Mouse (Mus musculus) layer of hippocampus, adult 8-10 months (tissue): Measurements from ENCODE around the gene Dhx58. TPM values are rescaled to one million over a fixed set of nuclear protein-coding genes. Genes with fewer than 3 reads are reported as not detected.
A peak's percentile ranks its signal among the peaks of the same experiment; 100 is the strongest.

Experiments used
- DNase-seq, 2 experiments: peaks; one replicate each; pipeline ENCODE4 v3.0.0; 2022; ENCODE audit warnings: low spot score in 2 of 2
- total RNA-seq, 4 experiments: library from RNA; stranded (reverse); gene quantifications; 2 replicates each; pipeline ENCODE4 v1.2.4; 2022

Dhx58 gene
- 1 to 10 TPM; 2.7 to 5.3 (median 3.4) TPM for total RNA-seq

DNA sequence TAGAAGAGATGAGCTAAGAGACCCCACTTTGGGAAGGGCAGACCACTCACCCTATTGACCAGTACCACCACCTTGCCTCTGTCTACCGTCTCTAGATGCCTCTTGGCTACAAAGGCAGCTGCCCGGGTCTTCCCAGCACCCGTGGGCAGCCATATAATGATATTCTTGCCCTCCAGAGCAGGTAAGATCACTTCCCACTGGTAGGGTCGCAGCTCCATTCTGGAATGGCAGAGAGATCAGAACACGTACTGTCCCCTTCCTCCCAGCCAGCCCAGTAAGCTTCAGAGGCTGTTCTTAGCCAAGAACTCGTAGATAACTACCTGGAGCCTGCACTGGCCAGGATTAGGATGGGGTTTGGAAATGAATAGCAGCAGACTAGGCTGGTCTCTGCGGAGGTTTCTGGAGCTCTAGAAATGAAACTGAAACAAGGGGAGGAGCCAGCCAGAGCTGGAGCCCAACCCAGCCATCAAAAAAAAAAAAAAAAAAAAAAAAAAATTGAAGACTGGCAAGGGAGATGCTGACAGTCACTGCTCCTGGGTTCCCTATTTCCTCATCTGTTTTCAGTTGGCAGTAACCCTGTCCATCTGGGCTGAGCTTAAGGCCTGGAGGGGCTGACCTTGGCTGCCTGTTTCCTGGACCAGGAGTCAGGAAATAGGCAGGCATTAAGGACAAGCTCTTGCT is at the start of gene Dhx58:
Gene Dhx58, minus strand, starts transcription at position 421 of the 681 bp plus-strand sequence.
- DNase-seq: no peak

DNA sequence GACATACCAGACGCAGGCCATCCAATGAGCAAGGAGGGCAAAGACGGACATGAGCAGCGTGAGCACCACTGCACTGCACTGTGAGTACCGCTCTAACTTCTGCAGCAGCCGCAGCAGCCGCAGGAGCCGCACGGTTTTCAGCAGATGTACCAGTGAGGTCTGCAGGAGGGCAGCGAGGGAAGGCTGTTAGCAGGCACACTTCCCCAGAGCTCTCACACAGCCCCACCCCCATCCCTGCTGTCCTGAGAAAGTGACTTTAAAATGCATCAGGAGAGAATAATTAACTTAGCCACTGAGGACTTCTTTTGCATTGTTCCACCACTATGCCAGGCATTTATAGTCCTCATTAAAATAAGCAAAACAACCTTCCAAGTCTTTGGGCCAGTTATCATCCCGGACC is 48.2 kb upstream of the Dhx58 start:
- DNase-seq: no peak

DNA sequence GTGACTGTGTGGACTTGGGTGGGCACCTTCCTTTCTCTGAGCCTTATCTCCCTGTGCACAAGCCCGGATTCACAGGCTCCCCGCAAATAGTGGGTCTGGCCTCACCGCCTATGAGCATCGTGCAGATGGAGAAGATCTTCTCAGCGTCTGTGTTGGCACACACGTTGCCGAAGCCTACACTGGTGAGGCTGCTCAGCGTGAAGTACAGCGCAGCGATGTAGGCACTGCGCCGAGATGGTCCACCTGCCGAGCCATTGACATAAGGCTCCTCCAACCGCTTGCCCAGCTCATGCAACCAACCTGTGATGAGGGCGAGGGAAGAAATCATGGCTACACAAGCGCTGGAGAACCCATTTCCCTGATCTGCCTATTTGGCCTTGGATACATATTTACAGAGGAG is 46.1 kb upstream of the Dhx58 start:
- DNase-seq: peak in 1 of 2 experiments; percentile 61

DNA sequence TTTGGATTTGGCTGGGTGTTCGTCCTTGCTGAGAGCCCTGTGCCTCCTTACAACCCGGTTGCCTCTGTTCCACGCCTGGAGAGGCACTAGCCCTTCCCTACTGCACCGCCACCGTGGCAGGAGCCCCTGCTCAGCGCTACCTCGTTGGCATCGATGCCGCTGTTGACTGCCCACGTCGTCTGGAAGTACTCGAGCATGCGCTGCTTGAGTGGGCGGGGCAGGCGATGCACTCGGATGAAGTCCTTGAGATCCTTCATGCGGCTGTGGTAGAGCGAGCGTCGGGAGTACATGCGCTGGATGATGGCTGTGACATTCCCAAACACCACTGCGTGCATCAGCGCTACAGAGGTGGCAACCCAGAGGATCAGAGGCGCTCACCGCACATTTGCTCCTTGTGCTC is 45.4 kb upstream of the Dhx58 start:
- DNase-seq: no peak

DNA sequence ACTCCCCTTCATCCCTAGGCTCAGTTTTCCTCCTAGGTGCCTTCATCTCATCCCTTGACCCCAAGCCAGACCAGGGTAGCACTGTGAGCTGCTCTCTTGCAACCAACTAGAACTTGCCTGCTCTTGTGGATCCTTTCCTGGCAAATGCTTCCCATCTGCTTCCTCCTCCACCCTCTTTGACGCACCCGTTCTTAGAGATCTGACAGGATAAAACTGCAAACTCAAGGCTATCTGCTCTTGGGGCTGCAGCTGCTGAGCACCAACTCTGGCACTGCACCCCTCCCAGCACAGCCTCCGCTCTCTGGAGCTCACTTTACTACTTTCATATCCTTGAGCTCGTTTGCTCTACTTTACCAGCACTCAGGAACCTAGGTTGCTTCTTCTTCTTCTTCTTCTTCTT is 44.5 kb upstream of the Dhx58 start:
- no peak for DNase-seq

DNA sequence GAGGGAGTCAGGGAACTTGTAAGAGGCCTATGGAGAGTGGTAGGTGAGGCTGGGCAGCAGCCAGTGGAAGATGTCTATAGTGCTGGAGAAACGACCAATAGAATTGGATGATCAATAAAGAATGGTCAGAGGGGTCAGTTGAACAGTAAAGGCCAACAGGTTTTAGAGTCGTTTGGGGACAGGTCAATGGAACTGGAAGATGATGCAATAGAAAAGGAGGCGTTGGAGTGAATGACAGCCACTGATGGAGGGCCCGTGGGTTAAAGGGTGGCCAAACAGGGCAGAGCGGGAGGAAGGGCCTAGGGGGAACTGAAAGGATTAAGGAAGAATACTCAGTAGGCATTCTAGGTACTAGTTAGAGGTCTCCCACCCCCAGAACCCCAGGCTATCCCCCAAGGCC is 43.0 kb upstream of the Dhx58 start:
- no peak for DNase-seq

DNA sequence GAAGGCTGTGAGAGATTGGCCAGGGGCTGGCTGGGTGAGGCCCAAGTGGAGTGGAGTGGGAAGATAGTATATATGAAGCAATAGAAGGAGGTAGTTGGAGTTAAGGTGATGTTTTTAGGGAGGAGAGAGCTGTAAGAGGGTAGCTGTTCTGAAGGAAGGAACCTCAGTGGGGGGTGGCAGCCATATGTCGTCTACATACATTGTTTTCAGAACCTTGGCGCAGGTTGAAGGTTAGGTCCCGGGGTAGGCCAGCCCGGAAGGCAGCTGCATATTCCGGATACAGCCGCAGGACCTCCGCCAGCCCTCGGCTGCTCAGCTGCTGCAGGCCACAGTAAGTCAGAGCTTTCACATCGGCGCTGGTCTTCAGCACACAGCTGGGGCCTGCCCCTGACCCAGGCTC is 42.5 kb upstream of the Dhx58 start:
- DNase-seq: no peak

DNA sequence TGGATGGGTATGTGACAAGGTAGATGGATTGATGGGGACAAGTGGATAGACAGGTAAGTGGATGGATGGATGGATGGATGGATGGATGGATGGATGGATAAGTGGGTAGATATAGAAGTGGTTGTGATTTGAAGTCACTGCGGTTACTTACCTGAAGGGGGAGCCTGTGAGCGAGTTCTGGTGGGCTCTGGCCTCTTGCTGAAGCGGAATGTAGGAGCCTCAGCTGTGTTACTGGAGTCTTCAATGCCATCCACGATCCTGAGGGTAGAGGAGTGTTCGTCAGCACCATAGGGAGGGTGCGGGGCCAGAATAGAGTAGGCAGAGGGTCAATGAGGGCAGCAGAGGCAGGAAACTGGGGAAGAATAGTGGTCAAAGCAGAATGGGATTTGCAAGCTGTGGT is 41.0 kb upstream of the Dhx58 start:
- DNase-seq: no peak

DNA sequence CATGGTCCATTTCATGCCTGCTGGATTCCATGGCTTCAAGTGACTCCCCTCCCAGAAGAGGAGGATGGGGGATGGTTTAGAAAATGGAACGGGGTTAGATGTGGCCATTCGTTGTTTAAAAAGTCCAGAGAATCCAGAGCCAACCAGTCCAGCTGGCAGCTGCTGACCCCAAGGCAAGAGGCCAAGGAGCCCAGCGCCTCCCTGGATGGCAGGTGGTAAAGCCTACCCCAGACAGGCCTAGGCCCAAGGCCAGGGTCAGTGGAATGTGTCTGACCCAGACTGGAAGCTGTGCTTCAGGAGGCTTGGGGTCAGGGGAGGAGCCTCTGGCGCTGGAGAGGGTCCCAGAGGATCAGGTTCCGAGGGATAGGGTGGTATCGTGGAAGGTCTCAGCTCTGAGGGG is 37.3 kb upstream of the Dhx58 start:
- DNase-seq: no peak

DNA sequence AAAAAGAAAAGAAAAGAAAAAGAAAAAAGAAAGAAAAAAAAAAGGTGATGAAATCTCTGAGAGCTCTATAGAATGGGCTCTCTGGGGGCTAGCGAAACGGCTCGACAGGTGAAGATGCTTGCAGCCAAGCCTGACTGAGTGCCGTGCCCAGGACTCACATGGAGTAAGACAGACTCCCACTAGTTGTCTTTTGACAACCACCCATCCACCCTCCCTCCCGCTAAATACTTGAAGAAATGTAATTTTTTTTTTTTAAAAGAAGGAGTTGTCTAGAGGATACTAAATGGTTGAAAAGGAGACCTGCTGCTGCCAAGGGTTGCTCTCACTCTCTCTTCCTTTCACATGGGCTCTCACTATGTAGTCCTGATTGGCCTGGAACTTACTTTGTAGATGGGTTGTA is 34.7 kb upstream of the Dhx58 start:
- no peak for DNase-seq

DNA sequence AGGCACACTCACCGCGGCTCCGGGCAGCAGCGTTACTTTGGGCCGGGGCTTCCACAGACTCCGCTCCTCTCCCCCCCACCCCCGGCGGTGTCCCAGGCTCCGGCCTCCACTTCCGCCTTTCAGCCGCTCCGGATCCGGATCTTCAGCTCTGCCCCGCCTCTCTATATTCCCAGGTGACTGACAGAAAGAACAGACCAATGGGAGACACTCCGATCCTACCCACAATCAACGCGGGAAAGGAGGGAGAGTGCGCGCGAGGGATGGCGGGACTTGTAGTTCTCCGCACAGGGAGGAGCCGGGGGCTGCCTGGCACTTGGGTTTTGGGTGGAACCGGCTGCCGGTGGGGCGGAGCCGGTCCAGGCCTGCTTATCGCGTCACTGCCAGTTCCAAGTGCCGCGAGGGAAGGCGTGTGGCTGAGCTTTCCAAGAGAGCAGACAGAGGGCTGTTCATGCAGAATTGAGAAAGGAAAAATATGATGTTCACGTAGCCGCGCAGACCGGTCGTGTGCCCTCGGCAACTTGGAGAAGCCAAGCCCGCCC is 34.1 kb upstream of the Dhx58 start, which contains the start of gene Rab5c:
Gene Rab5c, minus strand, starts transcription at position 150 of the 539 bp plus-strand sequence.
- peak; percentile 99 for DNase-seq

DNA sequence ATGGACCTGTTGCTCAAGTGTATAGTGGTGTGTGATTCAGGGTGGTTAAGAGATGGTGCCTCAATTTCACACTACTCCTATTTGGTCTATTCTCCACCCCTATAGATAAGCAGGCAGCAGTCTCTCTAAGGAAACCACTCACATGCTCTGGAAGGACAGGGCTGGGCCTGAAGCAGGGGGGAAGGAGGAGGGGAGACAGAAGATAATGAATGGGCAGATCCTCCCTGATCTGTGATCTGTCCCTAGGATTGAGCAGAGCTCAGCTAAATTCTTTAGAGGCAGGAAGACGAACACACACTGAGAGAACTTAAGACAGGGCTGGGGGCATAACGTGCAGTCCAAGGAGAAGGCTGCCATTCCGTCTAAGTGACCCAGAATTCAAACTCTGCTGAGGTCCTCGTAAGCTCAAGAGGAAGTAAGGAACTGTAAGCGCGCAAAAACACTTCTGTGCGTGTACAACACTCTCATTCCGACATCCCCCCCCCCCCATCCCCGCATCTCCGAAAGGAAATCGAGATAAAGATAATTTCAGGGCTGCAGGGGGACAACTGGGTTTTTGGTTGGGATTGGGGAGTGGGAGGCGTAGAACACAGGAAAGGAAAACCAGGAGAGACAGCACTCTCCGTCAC is 33.1 kb upstream of the Dhx58 start:
- no peak for DNase-seq

DNA sequence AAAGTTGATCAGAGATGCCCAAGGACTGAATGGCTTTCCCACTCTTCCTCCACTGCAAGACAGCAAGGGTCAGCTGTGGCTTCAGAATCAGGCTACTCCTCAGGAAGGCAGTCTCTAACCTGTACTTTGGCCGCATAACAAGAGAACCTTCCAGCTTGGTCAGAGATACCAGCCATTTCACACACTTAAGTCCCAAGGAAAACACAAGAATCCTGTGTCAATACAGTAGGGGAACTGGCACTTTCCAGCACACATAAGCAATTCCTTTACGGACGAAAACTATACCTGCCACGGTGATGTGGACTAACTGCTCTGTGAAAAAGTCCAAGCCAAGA is 32.6 kb upstream of the Dhx58 start:
- no peak for DNase-seq

DNA sequence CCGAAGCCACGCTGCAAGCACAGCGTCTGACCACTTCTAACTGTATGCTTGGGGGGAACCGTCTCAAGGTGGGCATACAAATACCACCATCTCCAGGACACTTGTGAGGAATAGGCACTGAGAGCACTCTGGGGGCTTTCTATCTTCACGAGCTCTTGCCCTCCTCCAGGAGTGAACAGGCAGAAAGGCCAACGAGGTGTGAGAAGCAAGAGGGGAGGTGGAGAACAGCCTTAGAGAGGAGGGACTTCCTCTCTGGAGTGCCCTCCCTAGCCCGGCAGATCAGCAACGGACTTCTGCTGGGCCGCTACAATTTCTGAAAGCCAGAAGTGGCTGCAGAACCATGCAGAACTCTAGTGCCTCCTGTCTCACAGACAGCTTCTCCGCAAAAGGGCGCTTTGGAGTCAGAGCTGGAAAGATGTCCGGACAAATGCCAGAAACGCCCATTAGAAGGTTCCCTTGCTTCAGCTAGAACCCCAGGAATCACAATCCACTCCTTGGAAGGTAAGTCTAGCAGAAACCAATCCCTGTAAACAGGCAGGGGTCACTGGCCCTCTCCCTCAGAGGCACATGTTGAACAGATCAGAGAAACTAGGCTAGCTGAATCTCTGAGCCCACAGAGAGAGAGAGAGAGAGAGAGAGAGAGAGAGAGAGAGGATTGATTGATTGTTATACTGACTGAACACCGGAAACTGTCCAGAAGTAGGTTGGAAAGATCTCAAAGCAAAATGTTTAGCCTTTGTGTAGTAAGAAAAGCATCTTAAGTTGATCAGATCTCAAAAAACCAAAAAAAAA is 32.1 kb upstream of the Dhx58 start:
- DNase-seq: no peak

DNA sequence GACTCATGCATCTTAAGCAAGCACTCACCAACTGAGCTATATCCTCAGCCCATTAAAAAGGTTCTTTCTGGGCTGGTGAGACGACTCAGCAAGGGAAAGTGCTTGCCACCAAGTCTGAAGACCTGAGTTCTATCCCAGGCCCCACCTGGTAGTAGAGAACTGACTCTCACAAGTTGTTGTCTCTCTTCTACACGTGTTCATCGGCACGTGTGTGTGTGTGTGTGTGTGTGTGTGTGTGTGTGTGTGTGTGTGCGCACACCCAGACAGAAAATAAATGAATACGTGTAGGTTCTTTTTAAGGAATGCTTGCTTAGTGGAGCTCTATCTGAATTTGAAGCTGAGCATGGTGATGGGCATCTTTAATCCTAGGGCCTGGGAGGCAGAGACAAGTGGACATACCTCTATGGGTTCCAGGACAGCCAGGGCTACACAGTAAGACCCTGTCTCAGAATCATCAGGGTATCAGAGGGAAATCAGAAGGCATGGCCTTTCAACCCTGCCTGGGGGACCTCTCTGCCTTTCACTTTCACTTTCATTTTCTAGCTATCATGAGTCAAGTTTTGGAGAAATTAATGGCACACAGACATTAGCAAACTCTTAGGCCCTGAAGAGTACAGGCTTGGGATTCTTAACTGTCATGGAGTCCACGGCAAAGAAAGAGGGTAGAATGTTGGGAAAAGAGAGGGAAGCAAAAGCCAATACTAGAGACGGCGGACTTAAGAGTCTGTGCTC is 31.2 kb upstream of the Dhx58 start:
- DNase-seq: no peak

DNA sequence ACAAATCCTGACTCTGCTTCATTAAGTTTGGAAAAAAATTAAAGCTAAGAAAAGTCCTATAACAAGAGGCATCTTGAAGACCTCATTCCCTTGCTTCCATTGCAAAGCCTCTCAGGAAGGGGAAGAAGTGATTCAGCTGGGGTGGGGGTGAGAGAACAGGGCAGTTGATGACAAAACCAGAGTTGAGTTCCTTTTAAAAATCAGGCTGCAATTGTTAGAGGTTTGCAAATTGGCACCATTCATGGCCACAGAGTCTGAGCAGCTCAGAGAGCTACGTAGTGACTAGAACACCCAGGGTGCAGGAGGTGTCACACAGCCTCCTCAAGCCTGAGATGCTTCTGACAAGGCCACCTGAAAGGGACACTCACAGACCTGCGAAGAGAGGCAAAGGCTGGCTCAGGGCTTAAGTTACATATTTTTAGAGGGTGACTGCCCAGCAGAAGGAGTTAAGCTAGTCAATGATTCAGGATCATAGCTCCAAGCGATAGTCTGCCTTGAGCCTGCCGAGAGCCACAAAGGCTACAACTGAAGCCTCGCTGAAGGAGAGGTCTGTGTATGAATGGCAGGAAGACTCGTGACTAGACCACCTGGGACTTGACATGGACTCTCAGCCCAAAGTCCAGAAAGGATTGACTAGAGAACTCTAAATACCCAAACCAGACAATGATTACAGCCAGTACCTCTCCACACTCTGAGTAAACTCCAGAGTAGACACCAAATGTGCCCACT is 26.6 kb upstream of the Dhx58 start:
- DNase-seq: no peak

DNA sequence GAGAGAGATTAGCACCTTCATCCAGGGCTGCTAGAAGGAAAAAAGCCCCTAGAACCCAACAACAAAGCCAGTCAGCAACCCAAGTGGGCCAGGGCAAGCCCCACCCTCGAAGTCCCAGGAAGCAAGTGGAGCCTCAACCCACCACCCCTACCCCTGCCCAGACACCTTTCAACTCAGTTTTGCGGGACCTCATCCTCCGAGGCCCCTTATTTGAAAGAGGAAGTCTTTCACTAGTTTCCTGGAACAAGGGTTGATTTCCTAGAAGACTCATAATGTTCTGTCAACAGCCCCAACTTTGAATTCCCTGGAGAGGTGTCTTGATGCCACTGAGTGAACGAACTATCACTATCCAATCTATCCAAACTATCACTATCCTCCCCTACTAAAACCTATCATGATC is 25.9 kb upstream of the Dhx58 start:
- no peak for DNase-seq

DNA sequence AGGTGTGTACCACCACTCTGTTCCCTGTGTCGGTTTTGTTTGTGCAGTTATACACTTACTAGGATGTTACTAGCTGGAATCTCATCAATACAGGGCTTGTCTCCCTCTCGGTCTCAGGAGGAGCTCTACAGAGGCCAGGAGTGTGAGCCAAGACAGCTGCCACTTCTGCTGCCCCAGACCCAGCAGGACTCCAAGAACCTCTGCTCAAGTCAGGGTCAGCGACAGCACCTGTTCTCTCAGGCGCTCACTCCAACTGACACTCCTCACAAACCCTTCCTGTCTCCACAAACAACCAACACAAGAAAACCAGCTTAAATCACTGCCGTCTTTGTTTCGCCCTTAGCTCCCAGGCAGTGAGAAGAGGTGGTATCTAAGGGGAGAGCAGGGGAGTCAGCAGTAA is 24.5 kb upstream of the Dhx58 start:
- no peak for DNase-seq

DNA sequence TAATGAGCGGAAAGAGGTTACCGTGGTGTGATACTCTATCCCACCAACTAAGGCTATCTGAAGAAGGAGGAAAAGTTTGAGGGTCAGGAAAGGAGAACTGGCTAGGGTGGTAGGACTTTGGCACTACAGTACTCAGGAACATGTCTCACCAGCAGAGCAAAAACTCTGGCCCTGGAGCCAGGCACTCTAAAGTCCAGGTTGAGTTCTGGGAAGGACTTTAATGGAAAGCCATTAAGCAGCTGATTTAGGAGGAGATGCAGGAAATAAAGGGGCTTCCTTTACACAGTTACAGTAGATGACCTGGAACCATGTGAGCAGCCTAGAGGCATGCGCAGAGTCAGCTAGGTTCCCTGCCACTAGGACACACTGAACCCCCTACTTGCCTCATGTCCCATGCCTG is 23.1 kb upstream of the Dhx58 start:
- DNase-seq: no peak

DNA sequence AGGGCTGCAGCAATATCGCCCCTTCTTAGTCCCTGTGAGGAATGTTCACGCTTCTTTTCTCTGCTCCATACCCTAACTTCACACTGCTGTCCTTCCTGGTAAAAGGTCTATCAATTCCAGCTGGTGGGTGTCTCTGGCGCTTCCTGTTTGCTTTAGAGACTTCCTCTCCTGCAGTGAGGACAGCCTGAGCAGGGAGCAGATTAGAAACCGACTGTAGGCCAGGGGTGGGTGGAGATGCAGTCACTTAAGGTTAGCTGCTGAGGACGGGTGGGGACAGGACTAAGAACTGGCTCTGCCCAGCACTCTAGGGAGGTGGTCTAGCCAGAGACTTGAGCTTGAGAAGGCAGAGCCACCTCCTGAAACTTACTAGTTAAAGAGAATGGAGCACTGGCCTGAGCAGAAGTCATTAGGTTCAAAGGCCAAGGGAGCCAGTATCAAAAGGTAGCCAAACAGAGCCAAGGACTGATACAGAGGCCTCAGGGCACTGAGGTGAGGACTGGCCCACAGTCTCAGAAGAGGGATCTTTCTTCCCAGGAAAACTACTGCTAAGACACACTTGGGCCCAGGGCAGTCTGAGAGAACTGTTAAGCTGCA is 20.9 kb upstream of the Dhx58 start:
- DNase-seq: no peak
